Mouse (Mus musculus): ENCODE data around the gene Psmc6.

- TF ChIP-seq CTCF (conservative IDR thresholded peaks at IDR 0.05 in 1 of 2, IDR thresholded peaks at IDR 0.05 in 1 of 2; ENCODE audit: low read depth in 2 of 2, low read length in 2 of 2): peak in 1 of 2 experiments; percentile 41; a peak in 2 of 4 replicates
- no peak for TF ChIP-seq JUND (conservative IDR thresholded peaks at IDR 0.05; ENCODE audit: low read depth, low read length)
- no peak for TF ChIP-seq TCF12 (IDR thresholded peaks at IDR 0.05; ENCODE audit: low read depth, low read length)
- TF ChIP-seq POLR2A (IDR thresholded peaks at IDR 0.05; ENCODE audit: low read depth, low read length): no peak
- TF ChIP-seq CHD2 (IDR thresholded peaks at IDR 0.05; ENCODE audit: low read length): no peak
- no peak for TF ChIP-seq EP300 (IDR thresholded peaks at IDR 0.05; ENCODE audit: low read length)
- TF ChIP-seq ZC3H11A (IDR thresholded peaks at IDR 0.05; ENCODE audit: low read depth, low read length): no peak
- TF ChIP-seq NRF1 (IDR thresholded peaks at IDR 0.05; ENCODE audit: low read depth, low read length): no peak
- TF ChIP-seq MAFK (IDR thresholded peaks at IDR 0.05; ENCODE audit: insufficient replicate concordance, low read length): no peak
- TF ChIP-seq MAX (IDR thresholded peaks at IDR 0.05; ENCODE audit: low read length): no peak
- no peak for TF ChIP-seq MAZ (IDR thresholded peaks at IDR 0.05; ENCODE audit: low read depth, low read length)
- TF ChIP-seq CHD1 (IDR thresholded peaks at IDR 0.05; ENCODE audit: low read depth, low read length): no peak
Observed at GRCm38 (mm10) chr14:45304389-45304788, 25.2 kb upstream of the Psmc6 start.

Measured in CH12.LX (cell line).